Mouse (Mus musculus) layer of hippocampus, adult 18-20 months (tissue): ENCODE measurements around the gene Tctn1. TPM values are rescaled to one million over a fixed set of nuclear protein-coding genes. Genes with fewer than 3 reads are reported as not detected.

Experiments
- total RNA-seq, 2 experiments: library from RNA; stranded (reverse); gene quantifications; 2 replicates each; pipeline ENCODE4 v1.2.3; 2021

Gene Tctn1
- total RNA-seq, 2 experiments from 2014 or later = 10.9 to 12.0 TPM

Other genes starting within 250 kb of the Tctn1 start
- gene Cux2, start 214.4 kb downstream of the Tctn1 start, total RNA-seq = 10 to 100 TPM; 30.8 to 31.3 TPM
- 1 to 10 TPM; 1.1 to 2.2 TPM for gene Myl2, start 163.5 kb downstream of the Tctn1 start, total RNA-seq
- gene Ccdc63, start 123.6 kb downstream of the Tctn1 start, total RNA-seq = 1 to 10 TPM in 1 of 2 experiments, under 1 TPM in 1; 0.68 to 1.0 TPM
- 100 to 1,000 TPM; 189 to 219 TPM for gene Ppp1cc, start 106.2 kb downstream of the Tctn1 start, total RNA-seq
- 1 to 10 TPM; 2.4 to 3.1 TPM for gene Hvcn1, start 57.7 kb downstream of the Tctn1 start, total RNA-seq
- gene Pptc7, start 19.9 kb upstream of the Tctn1 start, total RNA-seq = 10 to 100 TPM; 44.9 to 47.9 TPM
- gene Rad9b, start 89.8 kb upstream of the Tctn1 start, total RNA-seq = 1 to 10 TPM; 3.7 to 3.9 TPM
- 100 to 1,000 TPM; 163 to 183 TPM for gene Vps29, start 89.9 kb upstream of the Tctn1 start, total RNA-seq
- 10 to 100 TPM; 26.1 to 30.9 TPM for gene Gpn3, start 107.4 kb upstream of the Tctn1 start, total RNA-seq
- gene Fam216a, start 107.9 kb upstream of the Tctn1 start, total RNA-seq = 10 to 100 TPM; 74.6 to 84.3 TPM
- 100 to 1,000 TPM; 255 to 271 TPM for gene Arpc3, start 127.4 kb upstream of the Tctn1 start, total RNA-seq
- 10 to 100 TPM; 30.6 to 34.9 TPM for gene Anapc7, start 157.2 kb upstream of the Tctn1 start, total RNA-seq
- 100 to 1,000 TPM; 601 to 621 TPM for gene Atp2a2, start 237.8 kb upstream of the Tctn1 start, total RNA-seq